Mouse (Mus musculus) gonadal fat pad, adult 2 months (tissue): ENCODE measurements around the gene Prcd. TPM values are rescaled to one million over a fixed set of nuclear protein-coding genes. Genes with fewer than 3 reads are reported as not detected.
"Not testable (repeated sequence)": the region's sequence is repeated elsewhere in the genome, so short reads cannot be mapped to it uniquely, and the experiment has no call there.

Source experiments
- DNase-seq: peaks from one replicate; pipeline ENCODE4 v3.0.0-alpha.2; 2012; ENCODE audit warnings: low read depth
- polyA plus RNA-seq: library from polyadenylated mRNA; depleted of rRNA; stranded (reverse); fragments of >200 nt; gene quantifications from 2 replicates; pipeline ENCODE4 v1.2.3, GENCODE M21; 2012

Prcd gene
- polyA plus RNA-seq, 1 experiment, result 1.9 TPM

GRCm38 (mm10) chr11:116669787-116670365, 16.5 kb downstream of the Prcd start:
- no peak for DNase-seq

GRCm38 (mm10) chr11:116670386-116670785, 17.1 kb downstream of the Prcd start:
- DNase-seq, result no peak

GRCm38 (mm10) chr11:116671112-116671844, 17.9 kb downstream of the Prcd start:
- no peak for DNase-seq

- no peak for DNase-seq
Measured at GRCm38 (mm10) chr11:116671845-116672434, 18.6 kb downstream of the Prcd start.

- DNase-seq, result no peak
Measured at GRCm38 (mm10) chr11:116672595-116672994, 19.3 kb downstream of the Prcd start.

GRCm38 (mm10) chr11:116673410-116673809, 20.1 kb downstream of the Prcd start:
- no peak for DNase-seq

- no peak for DNase-seq
Measured at GRCm38 (mm10) chr11:116674616-116675379, 21.5 kb downstream of the Prcd start.

GRCm38 (mm10) chr11:116675429-116675828, 22.1 kb downstream of the Prcd start:
- not testable (repeated sequence) for DNase-seq

- DNase-seq, result no peak
Measured at GRCm38 (mm10) chr11:116676175-116676976, 23.0 kb downstream of the Prcd start.

GRCm38 (mm10) chr11:116677711-116678441, 24.5 kb downstream of the Prcd start:
- no peak for DNase-seq

- DNase-seq, result no peak
Measured at GRCm38 (mm10) chr11:116679148-116679547, 25.8 kb downstream of the Prcd start.

GRCm38 (mm10) chr11:116680321-116681091, 27.2 kb downstream of the Prcd start:
- DNase-seq, result no peak

- DNase-seq, result no peak
Measured at GRCm38 (mm10) chr11:116681147-116681546, 27.8 kb downstream of the Prcd start.

GRCm38 (mm10) chr11:116682501-116683144, 29.3 kb downstream of the Prcd start:
- no peak for DNase-seq

GRCm38 (mm10) chr11:116683777-116684176, 30.4 kb downstream of the Prcd start:
- DNase-seq, result no peak

- no peak for DNase-seq
Measured at GRCm38 (mm10) chr11:116685729-116686128, 32.4 kb downstream of the Prcd start.

- no peak for DNase-seq
Measured at GRCm38 (mm10) chr11:116687897-116688296, 34.6 kb downstream of the Prcd start.

GRCm38 (mm10) chr11:116689622-116690021, 36.3 kb downstream of the Prcd start:
- no peak for DNase-seq
